Mouse (Mus musculus): Measurements from ENCODE around the gene Zfp704. TPM values are rescaled to one million over a fixed set of nuclear protein-coding genes. Genes with fewer than 3 reads are reported as not detected.

Zfp704 gene
- polyA plus RNA-seq, 1 experiment, result 1.7 TPM

DNA sequence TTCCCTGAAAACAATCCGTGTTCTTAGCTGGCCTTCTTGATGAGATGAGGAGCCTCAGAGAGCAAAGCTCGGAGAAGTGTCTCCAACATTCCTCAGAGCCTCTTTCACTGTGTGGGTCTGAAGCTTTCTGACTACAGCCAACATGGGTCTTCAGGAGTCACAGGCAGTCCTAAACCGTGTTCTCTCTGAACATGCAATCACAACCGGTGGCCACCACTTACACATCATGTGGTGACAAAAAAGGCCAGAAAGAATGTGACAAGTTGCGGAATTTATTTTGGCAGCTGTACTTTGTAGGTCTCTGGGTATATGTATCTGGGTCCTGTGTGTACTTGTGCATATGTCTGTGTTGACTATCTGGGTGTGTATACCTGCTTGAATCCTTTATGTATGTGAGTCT is 128.9 kb downstream of the Zfp704 start:
- Histone ChIP-seq H3K79me3 (ENCODE audit: low read depth) (no peaks in the 10 kb centered on the region), H3ac (ENCODE audit: control insufficient read depth, insufficient read length, low read depth) (no peak overlapping the region), H3K79me2 (ENCODE audit: control insufficient read depth, insufficient read depth) (no peaks in the 10 kb centered on the region), H3K36me3 (ENCODE audit: control insufficient read depth, insufficient read depth) (no peaks in the 10 kb centered on the region), H3K27me3 (ENCODE audit: control insufficient read depth, insufficient read depth, insufficient read length) (no peaks in the 10 kb centered on the region), H3K4me3 (ENCODE audit: insufficient read depth, poor library complexity, severe bottlenecking) (no peak overlapping the region)
- TF ChIP-seq CEBPB (IDR thresholded peaks at IDR 0.05; ENCODE audit: low read depth), result no peak
- no peak for TF ChIP-seq MYOG (IDR thresholded peaks at IDR 0.05; ENCODE audit: control insufficient read depth, extremely low read depth, insufficient read length)
- TF ChIP-seq MAX (IDR thresholded peaks at IDR 0.05), result no peak
- no peak for TF ChIP-seq USF1 (IDR thresholded peaks at IDR 0.05; ENCODE audit: low read depth)
- TF ChIP-seq CTCF (IDR thresholded peaks at IDR 0.05; ENCODE audit: control insufficient read depth, insufficient read depth, insufficient read length), result no peak
- TF ChIP-seq MYOD1 (IDR thresholded peaks at IDR 0.05; ENCODE audit: control insufficient read depth, insufficient read length, low read depth), result no peak
- no peak for TF ChIP-seq FOSL1 (IDR thresholded peaks at IDR 0.05; ENCODE audit: insufficient read depth, low read length, poor library complexity, severe bottlenecking)

DNA sequence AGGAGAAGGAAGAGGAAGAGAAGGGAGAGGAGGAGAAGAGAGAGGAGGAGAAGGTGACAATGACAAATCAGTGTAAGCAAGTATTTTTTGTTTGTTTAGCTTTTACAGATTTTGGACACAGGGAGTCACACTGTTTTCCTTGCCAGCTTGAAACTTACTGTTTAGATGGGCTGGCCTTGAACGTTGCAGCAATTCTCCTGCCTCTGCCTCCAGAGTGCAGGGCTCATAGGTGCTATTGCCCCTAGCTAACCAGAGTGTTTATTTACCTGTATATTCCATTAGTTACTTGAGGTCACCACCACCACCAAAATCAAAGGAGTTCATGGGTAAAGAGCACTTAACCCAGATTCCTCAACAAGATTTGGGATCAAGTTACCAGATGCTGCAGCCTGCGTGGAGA is 132.5 kb downstream of the Zfp704 start:
- no peak overlapping the region for H3ac ChIP-seq (ENCODE audit: control insufficient read depth, insufficient read length, low read depth)
- no peak for TF ChIP-seq MAX (IDR thresholded peaks at IDR 0.05)
- TF ChIP-seq CTCF (IDR thresholded peaks at IDR 0.05; ENCODE audit: control insufficient read depth, insufficient read depth, insufficient read length), result no peak
- no peak for TF ChIP-seq MYOD1 (IDR thresholded peaks at IDR 0.05; ENCODE audit: control insufficient read depth, insufficient read length, low read depth)
- TF ChIP-seq FOSL1 (IDR thresholded peaks at IDR 0.05; ENCODE audit: insufficient read depth, low read length, poor library complexity, severe bottlenecking), result no peak
- no peak overlapping the region for H3K4me3 ChIP-seq (ENCODE audit: insufficient read depth, poor library complexity, severe bottlenecking)
- no peaks in the 10 kb centered on the region for H3K79me3 ChIP-seq (ENCODE audit: low read depth)
- H3K36me3 ChIP-seq (ENCODE audit: control insufficient read depth, insufficient read depth), result no peaks in the 10 kb centered on the region
- no peaks in the 10 kb centered on the region for H3K27me3 ChIP-seq (ENCODE audit: control insufficient read depth, insufficient read depth, insufficient read length)
- H3K79me2 ChIP-seq (ENCODE audit: control insufficient read depth, insufficient read depth), result no peaks in the 10 kb centered on the region

DNA sequence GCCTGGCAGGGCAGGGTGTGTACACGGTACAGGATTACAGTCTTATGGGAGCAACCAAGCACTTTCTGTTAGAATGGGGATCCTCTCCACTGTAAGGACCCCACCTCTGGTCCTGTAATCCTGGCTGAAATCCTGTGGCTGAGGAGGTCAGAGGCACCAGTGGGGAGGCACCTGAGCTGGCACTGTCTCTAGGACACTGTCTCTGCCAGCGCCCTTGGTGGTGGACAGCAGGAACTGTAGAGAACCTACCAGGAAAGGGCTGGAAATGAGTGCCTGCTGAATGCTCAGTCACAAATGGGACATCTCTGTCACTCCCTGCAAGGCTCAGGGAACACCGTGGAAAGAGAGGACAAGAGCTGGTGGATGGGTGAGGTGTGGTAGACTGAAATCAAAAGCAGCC is 133.5 kb downstream of the Zfp704 start:
- no peak for TF ChIP-seq FOSL1 (IDR thresholded peaks at IDR 0.05; ENCODE audit: insufficient read depth, low read length, poor library complexity, severe bottlenecking)
- no peak for TF ChIP-seq MYOD1 (IDR thresholded peaks at IDR 0.05; ENCODE audit: control insufficient read depth, insufficient read length, low read depth)
- TF ChIP-seq USF1 (IDR thresholded peaks at IDR 0.05; ENCODE audit: low read depth), result no peak
- no peak for TF ChIP-seq MAX (IDR thresholded peaks at IDR 0.05)
- no peak for TF ChIP-seq MYOG (IDR thresholded peaks at IDR 0.05; ENCODE audit: control insufficient read depth, extremely low read depth, insufficient read length)
- no peak for TF ChIP-seq CTCF (IDR thresholded peaks at IDR 0.05; ENCODE audit: control insufficient read depth, insufficient read depth, insufficient read length)
- no peak for TF ChIP-seq CEBPB (IDR thresholded peaks at IDR 0.05; ENCODE audit: low read depth)

DNA sequence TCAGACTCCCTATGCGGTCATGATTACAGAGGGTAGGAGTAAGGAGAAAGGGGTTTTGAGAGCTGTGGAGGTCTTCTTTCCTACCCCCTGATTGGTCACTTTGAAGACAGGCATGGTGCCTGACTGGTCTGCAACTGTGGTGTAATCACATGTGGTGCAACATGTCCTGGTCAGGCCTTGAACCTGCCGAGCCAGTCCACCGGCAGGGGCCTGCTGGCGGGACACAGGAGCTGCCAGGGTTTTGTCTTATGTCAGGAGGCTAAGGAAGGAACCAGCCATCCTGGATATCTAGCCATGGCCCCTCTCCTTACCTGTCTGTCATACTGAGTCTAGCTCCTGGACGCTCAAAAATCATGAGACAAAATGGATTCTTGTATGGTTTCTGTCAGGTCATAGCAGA is 134.4 kb downstream of the Zfp704 start:
- TF ChIP-seq CTCF (IDR thresholded peaks at IDR 0.05; ENCODE audit: control insufficient read depth, insufficient read depth, insufficient read length) (no peak), FOSL1 (IDR thresholded peaks at IDR 0.05; ENCODE audit: insufficient read depth, low read length, poor library complexity, severe bottlenecking) (no peak)
- no peaks in the 10 kb centered on the region for H3K79me2 ChIP-seq (ENCODE audit: control insufficient read depth, insufficient read depth)
- no peaks in the 10 kb centered on the region for H3K79me3 ChIP-seq (ENCODE audit: low read depth)
- H3ac ChIP-seq (ENCODE audit: control insufficient read depth, insufficient read length, low read depth), result no peak overlapping the region
- H3K27me3 ChIP-seq (ENCODE audit: control insufficient read depth, insufficient read depth, insufficient read length), result no peaks in the 10 kb centered on the region
- H3K36me3 ChIP-seq (ENCODE audit: control insufficient read depth, insufficient read depth), result no peaks in the 10 kb centered on the region
- H3K4me3 ChIP-seq (ENCODE audit: insufficient read depth, poor library complexity, severe bottlenecking), result no peak overlapping the region

More for the DNA sequence above, 133.5 kb downstream of the Zfp704 start:
- Histone ChIP-seq H3ac (ENCODE audit: control insufficient read depth, insufficient read length, low read depth) (no peak overlapping the region), H3K4me3 (ENCODE audit: insufficient read depth, poor library complexity, severe bottlenecking) (no peak overlapping the region), H3K79me3 (ENCODE audit: low read depth) (no peaks in the 10 kb centered on the region), H3K27me3 (ENCODE audit: control insufficient read depth, insufficient read depth, insufficient read length) (no peaks in the 10 kb centered on the region), H3K79me2 (ENCODE audit: control insufficient read depth, insufficient read depth) (no peaks in the 10 kb centered on the region), H3K36me3 (ENCODE audit: control insufficient read depth, insufficient read depth) (no peaks in the 10 kb centered on the region)

DNA sequence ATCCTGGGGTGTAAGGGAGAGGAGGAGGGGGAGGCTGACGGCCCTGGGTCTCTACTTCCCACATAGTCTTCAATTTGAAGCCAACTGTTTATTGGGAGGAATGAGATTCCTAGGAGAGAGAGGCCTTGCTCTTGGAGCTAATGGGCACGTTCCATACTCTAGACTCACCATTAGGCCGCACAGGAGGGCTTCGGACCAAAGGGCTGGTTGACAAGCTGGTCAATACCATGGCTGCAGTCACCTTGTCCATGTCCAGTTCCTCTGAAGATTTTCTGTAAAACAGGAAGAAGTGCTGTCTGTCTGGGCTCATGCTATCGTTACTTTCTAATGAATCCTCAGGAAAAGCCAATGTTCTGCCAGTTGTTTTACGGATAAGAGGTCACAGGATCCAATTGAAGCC is 135.6 kb downstream of the Zfp704 start:
- H3K79me3 ChIP-seq (ENCODE audit: low read depth), result no peaks in the 10 kb centered on the region
- H3K27me3 ChIP-seq (ENCODE audit: control insufficient read depth, insufficient read depth, insufficient read length), result no peaks in the 10 kb centered on the region
- H3ac ChIP-seq (ENCODE audit: control insufficient read depth, insufficient read length, low read depth), result no peak overlapping the region
- no peaks in the 10 kb centered on the region for H3K79me2 ChIP-seq (ENCODE audit: control insufficient read depth, insufficient read depth)
- no peaks in the 10 kb centered on the region for H3K36me3 ChIP-seq (ENCODE audit: control insufficient read depth, insufficient read depth)
- H3K4me3 ChIP-seq (ENCODE audit: insufficient read depth, poor library complexity, severe bottlenecking), result no peak overlapping the region
- TF ChIP-seq USF1 (IDR thresholded peaks at IDR 0.05; ENCODE audit: low read depth) (no peak), FOSL1 (IDR thresholded peaks at IDR 0.05; ENCODE audit: insufficient read depth, low read length, poor library complexity, severe bottlenecking) (no peak), MYOG (IDR thresholded peaks at IDR 0.05; ENCODE audit: control insufficient read depth, extremely low read depth, insufficient read length) (no peak), CEBPB (IDR thresholded peaks at IDR 0.05; ENCODE audit: low read depth) (no peak), CTCF (IDR thresholded peaks at IDR 0.05; ENCODE audit: control insufficient read depth, insufficient read depth, insufficient read length) (no peak), MAX (IDR thresholded peaks at IDR 0.05) (no peak), MYOD1 (IDR thresholded peaks at IDR 0.05; ENCODE audit: control insufficient read depth, insufficient read length, low read depth) (no peak)

DNA sequence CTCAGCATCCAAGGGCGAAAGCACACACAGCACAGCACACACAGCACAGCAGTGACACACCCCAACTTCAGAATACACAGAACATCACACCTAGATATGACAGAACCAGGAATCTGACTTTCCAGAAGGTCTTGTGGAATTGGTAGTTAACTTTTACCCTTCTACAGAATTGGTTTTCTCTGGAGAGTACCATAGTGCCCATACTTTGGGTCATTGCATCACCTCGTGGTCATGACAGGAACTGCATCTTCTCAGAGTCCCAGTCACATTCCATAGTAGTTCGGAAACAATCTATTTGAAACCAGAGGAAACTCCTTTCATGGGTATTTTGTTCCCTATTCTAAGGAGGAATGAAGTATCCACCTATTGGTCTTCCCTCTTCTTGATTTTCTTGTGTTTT is 143.6 kb downstream of the Zfp704 start:
- Histone ChIP-seq H3K79me2 (ENCODE audit: control insufficient read depth, insufficient read depth) (no peaks in the 10 kb centered on the region), H3K36me3 (ENCODE audit: control insufficient read depth, insufficient read depth) (no peaks in the 10 kb centered on the region), H3K79me3 (ENCODE audit: low read depth) (no peaks in the 10 kb centered on the region), H3ac (ENCODE audit: control insufficient read depth, insufficient read length, low read depth) (no peak overlapping the region), H3K27me3 (ENCODE audit: control insufficient read depth, insufficient read depth, insufficient read length) (no peaks in the 10 kb centered on the region), H3K4me3 (ENCODE audit: insufficient read depth, poor library complexity, severe bottlenecking) (no peak overlapping the region)
- peak; percentile 57 for TF ChIP-seq CTCF (IDR thresholded peaks at IDR 0.05; ENCODE audit: control insufficient read depth, insufficient read depth, insufficient read length)
- TF ChIP-seq MYOG (IDR thresholded peaks at IDR 0.05; ENCODE audit: control insufficient read depth, extremely low read depth, insufficient read length), result no peak

All from C2C12 (cell line).